Mouse (Mus musculus) liver, embryonic 11.5 days (tissue): ENCODE data around the gene Cldn34b4. TPM values are rescaled to one million over a fixed set of nuclear protein-coding genes. Genes with fewer than 3 reads are reported as not detected.

Source experiments
- ATAC-seq: fragments of 200-750 bp; cut with Nextera tagmentation; replicated peaks from 2 replicates; pipeline ENCODE4 v1.8.0; 2017; ENCODE audit warnings: moderate number of reproducible peaks, mild to moderate bottlenecking, moderate TSS enrichment, moderate library complexity; ENCODE audit not compliant: low FRiP score
- DNase-seq: peaks from one replicate; pipeline ENCODE4 v3.0.0-alpha.2; 2017; ENCODE audit warnings: low spot score
- H3K27ac ChIP-seq: fragments of 300-500 bp; sonication (generic); 2 replicates; pipeline ENCODE4 v1.5.1; 2014; ENCODE audit warnings: mild to moderate bottlenecking, low read depth, low read length, control low read depth
- H3K27me3 ChIP-seq: fragments of 300-500 bp; sonication (generic); replicated peaks from 2 replicates; pipeline ENCODE4 v1.6.1; 2014; ENCODE audit warnings: low read length, mixed read lengths; ENCODE audit not compliant: control insufficient read depth, insufficient read depth
- H3K36me3 ChIP-seq: fragments of 300-500 bp; sonication (generic); 2 replicates; pipeline ENCODE4 v1.6.1; 2014; ENCODE audit warnings: mild to moderate bottlenecking, low read length, moderate library complexity, mixed read lengths; ENCODE audit not compliant: control insufficient read depth, insufficient read depth
- H3K4me1 ChIP-seq: fragments of 300-500 bp; sonication (generic); replicated peaks from 2 replicates; pipeline ENCODE4 v1.6.1; 2014; ENCODE audit warnings: low read length, mixed read lengths; ENCODE audit not compliant: control insufficient read depth, insufficient read depth
- H3K4me2 ChIP-seq: fragments of 300-500 bp; sonication (generic); 2 replicates; pipeline ENCODE4 v1.6.1; 2014; ENCODE audit warnings: mild to moderate bottlenecking, control low read depth, moderate library complexity
- H3K4me3 ChIP-seq: fragments of 300-500 bp; sonication (generic); 2 replicates; pipeline ENCODE4 v1.5.1; 2014; ENCODE audit warnings: low read depth, low read length, control low read depth
- H3K9ac ChIP-seq: fragments of 300-500 bp; sonication (generic); 2 replicates; pipeline ENCODE4 v1.6.1; 2014; ENCODE audit warnings: low read depth, low read length, control low read depth
- H3K9me3 ChIP-seq: fragments of 300-500 bp; sonication (generic); 2 replicates; pipeline ENCODE4 v1.6.1; 2016; ENCODE audit warnings: low read length, inconsistent platforms, mixed read lengths; ENCODE audit not compliant: control insufficient read depth
- WGBS: fragments of 180-500 bp; shearing (Covaris S2); extraction: QIAGEN DNeasy Blood & Tissue Kit; methylation state at CpG from one replicate; pipeline ENCODE4 v1.1.7; 2014; 5-methylcytosine and 5-hydroxymethylcytosine counted together
- polyA plus RNA-seq: library from polyadenylated mRNA; unstranded; fragments of >200 nt; fragmentation: Nextera tagmentation; extraction: Ambion mirVana; gene quantifications from 2 replicates; pipeline ENCODE4 v1.2.1, GENCODE M21; 2014

Cldn34b4 gene
- not detected in 2 replicates for polyA plus RNA-seq

DNA sequence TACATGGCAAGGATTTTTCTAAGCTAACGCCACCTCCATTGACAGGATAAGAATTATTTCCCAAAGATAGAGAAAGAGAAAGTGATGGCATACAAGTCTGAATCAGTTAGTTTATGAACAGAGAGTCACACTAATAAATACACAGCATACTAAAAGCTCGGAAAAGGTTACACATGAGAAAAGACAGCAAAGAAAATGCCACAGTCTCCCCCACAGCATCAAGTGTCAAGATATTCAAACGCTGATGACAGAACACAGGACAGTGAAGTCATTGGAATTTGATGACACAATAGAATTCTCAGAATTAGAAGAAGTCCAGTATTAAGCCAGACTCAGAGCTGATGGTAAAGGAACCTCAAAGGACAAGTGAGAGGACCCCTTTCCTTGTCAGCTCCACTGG, at the start of gene Cldn34b4:
TSS of gene Cldn34b4 (plus strand) at position 301 of the 400 bp plus-strand sequence.
- DNase-seq (no peak), ATAC-seq (no peak)
- no peak within 1 kb of the TSS for H3K27ac ChIP-seq
- 81% methylated on average over 3 of the region's 3 CpGs for WGBS
- H3K27me3 ChIP-seq, result no peaks in the 10 kb centered on the region
- H3K4me3 ChIP-seq, result no peak within 1 kb of the TSS
- no peaks in the 10 kb centered on the region for H3K9me3 ChIP-seq
- H3K4me1 ChIP-seq, result no peaks in the 10 kb centered on the region
- H3K9ac ChIP-seq, result no peak within 1 kb of the TSS
- H3K36me3 ChIP-seq, result no peaks in the 10 kb centered on the region
- no peak within 1 kb of the TSS for H3K4me2 ChIP-seq

Other genes starting within 250 kb of the Cldn34b4 start
- gene Cldn34b3, start 129.0 kb upstream of the Cldn34b4 start, polyA plus RNA-seq, result not detected in 2 replicates
- not detected in 2 replicates for gene Cldn34d, start 209.6 kb downstream of the Cldn34b4 start, polyA plus RNA-seq